Mouse (Mus musculus) kidney, postnatal 25 days (tissue): ENCODE results near the gene Hhipl2.
"Not testable (repeated sequence)": the region's sequence is repeated elsewhere in the genome, so short reads cannot be mapped to it uniquely, and the experiment has no call there.

ENCODE experiments used
- DNase-seq, 2 experiments: peaks; one replicate each; pipeline ENCODE4 v3.0.0; 2021; ENCODE audit warnings: mixed read lengths in 2 of 2

Gene Hhipl2

GRCm38 (mm10) chr1:183417873-183418272, at the start of gene Hhipl2:
Gene Hhipl2 (plus strand): TSS chr1:183418215.
- no peak for DNase-seq

- peak; percentile 18 to 53 for DNase-seq
Observed at GRCm38 (mm10) chr1:183368601-183369400, 49.2 kb upstream of the Hhipl2 start.

- peak; percentile 94 to 98 for DNase-seq
Observed at GRCm38 (mm10) chr1:183369427-183370014, 48.5 kb upstream of the Hhipl2 start, which contains the start of gene Mia3. Gene Mia3 (minus strand): TSS chr1:183369553.

GRCm38 (mm10) chr1:183374728-183375127, 43.3 kb upstream of the Hhipl2 start:
- DNase-seq, result no peak

- no peak for DNase-seq
Observed at GRCm38 (mm10) chr1:183377045-183377444, 41.0 kb upstream of the Hhipl2 start.

GRCm38 (mm10) chr1:183378321-183378941, 39.6 kb upstream of the Hhipl2 start:
- no peak for DNase-seq

- not testable (repeated sequence) for DNase-seq
Observed at GRCm38 (mm10) chr1:183379376-183379775, 38.6 kb upstream of the Hhipl2 start.

- no peak for DNase-seq
Observed at GRCm38 (mm10) chr1:183381816-183382215, 36.2 kb upstream of the Hhipl2 start.

GRCm38 (mm10) chr1:183382621-183383020, 35.4 kb upstream of the Hhipl2 start:
- DNase-seq, result no peak

GRCm38 (mm10) chr1:183387421-183387820, 30.6 kb upstream of the Hhipl2 start:
- DNase-seq, result not testable (repeated sequence)

GRCm38 (mm10) chr1:183388426-183389406, 29.3 kb upstream of the Hhipl2 start, which contains the start of gene Taf1a:
Gene Taf1a (plus strand): TSS chr1:183388981.
- DNase-seq, result peak; percentile 89 to 96

- no peak for DNase-seq
Observed at GRCm38 (mm10) chr1:183403396-183403795, 14.6 kb upstream of the Hhipl2 start.

GRCm38 (mm10) chr1:183414081-183414727, 3.8 kb upstream of the Hhipl2 start:
- DNase-seq, result no peak

- DNase-seq, result peak in 1 of 2 experiments; percentile 12
Observed at GRCm38 (mm10) chr1:183419741-183420140, 1.7 kb downstream of the Hhipl2 start.

GRCm38 (mm10) chr1:183420296-183420695, 2.3 kb downstream of the Hhipl2 start:
- DNase-seq, result no peak

- DNase-seq, result no peak
Observed at GRCm38 (mm10) chr1:183424100-183424499, 6.1 kb downstream of the Hhipl2 start.

GRCm38 (mm10) chr1:183434918-183435317, 16.9 kb downstream of the Hhipl2 start:
- no peak for DNase-seq

GRCm38 (mm10) chr1:183439036-183439435, 21.0 kb downstream of the Hhipl2 start:
- DNase-seq, result peak; percentile 86 to 93

GRCm38 (mm10) chr1:183442015-183442774, 24.2 kb downstream of the Hhipl2 start:
- DNase-seq, result peak; percentile 76 to 89

GRCm38 (mm10) chr1:183453066-183453465, 35.1 kb downstream of the Hhipl2 start:
- DNase-seq, result no peak
